Mouse (Mus musculus): ENCODE results near the gene Pcyox1. TPM values are rescaled to one million over a fixed set of nuclear protein-coding genes. Genes with fewer than 3 reads are reported as not detected.

The Pcyox1 gene
- 44.5 and 55.8 TPM in 2 replicates for total RNA-seq (2014; rRNA removed; ENCODE audit: low replicate concordance)
- 44.5 and 44.7 TPM in 2 replicates for polyA plus RNA-seq (2015; fragmentation: Nextera tagmentation; extraction: Ambion mirVana)

- Histone ChIP-seq H3K4me1 (ENCODE audit: control insufficient read depth, insufficient read depth) (peaks cover 24% of the 10 kb centered on the region), H3K27ac (ENCODE audit: low read depth) (peak within 1 kb of the TSS; percentile 81), H3K4me3 (ENCODE audit: low read depth, low read length) (peak within 1 kb of the TSS; percentile 78), H3K9ac (replicated peaks; ENCODE audit: low read depth, low read length) (peak within 1 kb of the TSS; percentile 66), H3K36me3 (replicated peaks; ENCODE audit: control insufficient read depth, insufficient read depth, low read length) (peaks cover 8% of the 10 kb centered on the region), H3K9me3 (replicated peaks; ENCODE audit: control insufficient read depth, low read length) (no peaks in the 10 kb centered on the region), H3K27me3 (ENCODE audit: control insufficient read depth, insufficient read depth, low read length) (no peaks in the 10 kb centered on the region), H3K4me2 (ENCODE audit: low read depth, low read length) (peak within 1 kb of the TSS; percentile 74)
- DNase-seq (ENCODE audit: low spot score): peak; percentile 86
- TF ChIP-seq EP300 (IDR thresholded peaks at IDR 0.05; ENCODE audit: low read depth) (no peak), CTCF (IDR thresholded peaks at IDR 0.05; ENCODE audit: low read depth) (no peak)
- ATAC-seq (ENCODE audit: insufficient read depth, low read depth): peak; percentile 93
- WGBS: under 1% methylated on average over 51 of the region's 51 CpGs
These were observed at the start of gene Pcyox1 for GRCm38 (mm10) chr6:86396581-86397256. Gene Pcyox1, minus strand, starts transcription at chr6:86397154.

- H3K9me3 ChIP-seq (replicated peaks; ENCODE audit: control insufficient read depth, low read length): no peaks in the 10 kb centered on the region
- no peak overlapping the region for H3K27ac ChIP-seq (ENCODE audit: low read depth)
- DNase-seq (ENCODE audit: low spot score): no peak
- no peaks in the 10 kb centered on the region for H3K4me1 ChIP-seq (ENCODE audit: control insufficient read depth, insufficient read depth)
- no peak overlapping the region for H3K9ac ChIP-seq (replicated peaks; ENCODE audit: low read depth, low read length)
- 86% methylated on average over 18 of the region's 18 CpGs for WGBS
- no peak overlapping the region for H3K4me2 ChIP-seq (ENCODE audit: low read depth, low read length)
- TF ChIP-seq CTCF (IDR thresholded peaks at IDR 0.05; ENCODE audit: low read depth): no peak
- TF ChIP-seq EP300 (IDR thresholded peaks at IDR 0.05; ENCODE audit: low read depth): no peak
- no peak for ATAC-seq (ENCODE audit: insufficient read depth, low read depth)
- no peak overlapping the region for H3K4me3 ChIP-seq (ENCODE audit: low read depth, low read length)
- peaks cover 52% of the 10 kb centered on the region for H3K36me3 ChIP-seq (replicated peaks; ENCODE audit: control insufficient read depth, insufficient read depth, low read length)
- no peaks in the 10 kb centered on the region for H3K27me3 ChIP-seq (ENCODE audit: control insufficient read depth, insufficient read depth, low read length)
These were observed 48.6 kb upstream of the Pcyox1 start for GRCm38 (mm10) chr6:86445551-86445950.

GRCm38 (mm10) chr6:86441571-86441970 is 44.6 kb upstream of the Pcyox1 start:
- 92% methylated on average over 10 of the region's 10 CpGs for WGBS
- TF ChIP-seq EP300 (IDR thresholded peaks at IDR 0.05; ENCODE audit: low read depth) (no peak), CTCF (IDR thresholded peaks at IDR 0.05; ENCODE audit: low read depth) (no peak)
- Histone ChIP-seq H3K4me2 (ENCODE audit: low read depth, low read length) (no peak overlapping the region), H3K27me3 (ENCODE audit: control insufficient read depth, insufficient read depth, low read length) (no peaks in the 10 kb centered on the region), H3K9ac (replicated peaks; ENCODE audit: low read depth, low read length) (no peak overlapping the region), H3K36me3 (replicated peaks; ENCODE audit: control insufficient read depth, insufficient read depth, low read length) (peaks cover 27% of the 10 kb centered on the region), H3K4me1 (ENCODE audit: control insufficient read depth, insufficient read depth) (peaks cover 2% of the 10 kb centered on the region; the same call in 1 of the 2 replicates), H3K4me3 (ENCODE audit: low read depth, low read length) (no peak overlapping the region), H3K9me3 (replicated peaks; ENCODE audit: control insufficient read depth, low read length) (no peaks in the 10 kb centered on the region), H3K27ac (ENCODE audit: low read depth) (no peak overlapping the region)
- DNase-seq (ENCODE audit: low spot score): no peak
- ATAC-seq (ENCODE audit: insufficient read depth, low read depth): no peak

DNA sequence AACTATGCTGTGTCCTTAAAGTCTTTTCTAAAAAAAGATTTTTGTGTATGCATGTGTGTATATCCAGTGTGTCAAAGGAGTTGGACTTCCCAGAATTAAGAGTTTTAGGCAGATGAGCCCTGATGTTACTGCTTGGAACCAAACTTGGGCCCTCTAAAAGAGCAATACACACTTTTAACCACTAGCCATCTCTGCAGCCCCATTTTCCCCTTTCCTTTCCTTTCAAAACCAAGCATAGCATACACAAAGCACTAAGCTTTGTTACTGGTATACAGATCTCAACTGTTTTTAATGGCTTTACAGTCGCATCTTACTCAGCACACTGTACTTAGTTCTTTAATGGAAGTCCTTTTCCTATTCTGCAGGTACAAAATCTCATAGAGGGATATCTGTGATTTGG is 42.6 kb upstream of the Pcyox1 start:
- WGBS: 90% methylated on average over 1 of the region's 1 CpGs
- H3K9me3 ChIP-seq (replicated peaks; ENCODE audit: control insufficient read depth, low read length): no peaks in the 10 kb centered on the region

GRCm38 (mm10) chr6:86439119-86439496 is 42.2 kb upstream of the Pcyox1 start:
- TF ChIP-seq EP300 (IDR thresholded peaks at IDR 0.05; ENCODE audit: low read depth) (no peak), CTCF (IDR thresholded peaks at IDR 0.05; ENCODE audit: low read depth) (no peak)
- H3K4me1 ChIP-seq (ENCODE audit: control insufficient read depth, insufficient read depth): peaks cover 2% of the 10 kb centered on the region; the same call in 1 of the 2 replicates
- peaks cover 28% of the 10 kb centered on the region for H3K36me3 ChIP-seq (replicated peaks; ENCODE audit: control insufficient read depth, insufficient read depth, low read length)
- DNase-seq (ENCODE audit: low spot score) (no peak), ATAC-seq (ENCODE audit: insufficient read depth, low read depth) (no peak)
- no peaks in the 10 kb centered on the region for H3K9me3 ChIP-seq (replicated peaks; ENCODE audit: control insufficient read depth, low read length)
- peak overlapping the region; percentile 93 for H3K4me2 ChIP-seq (ENCODE audit: low read depth, low read length)
- H3K9ac ChIP-seq (replicated peaks; ENCODE audit: low read depth, low read length): peak overlapping the region; percentile 75
- H3K27me3 ChIP-seq (ENCODE audit: control insufficient read depth, insufficient read depth, low read length): no peaks in the 10 kb centered on the region
- peak overlapping the region; percentile 74 for H3K4me3 ChIP-seq (ENCODE audit: low read depth, low read length)
- 2% methylated on average over 13 of the region's 13 CpGs for WGBS
- peak overlapping the region; percentile 95 for H3K27ac ChIP-seq (ENCODE audit: low read depth)

More for the DNA sequence above, 42.6 kb upstream of the Pcyox1 start:
- DNase-seq (ENCODE audit: low spot score) (no peak), ATAC-seq (ENCODE audit: insufficient read depth, low read depth) (no peak)
- TF ChIP-seq CTCF (IDR thresholded peaks at IDR 0.05; ENCODE audit: low read depth): no peak
- TF ChIP-seq EP300 (IDR thresholded peaks at IDR 0.05; ENCODE audit: low read depth): no peak
- peaks cover 2% of the 10 kb centered on the region; the same call in 1 of the 2 replicates for H3K4me1 ChIP-seq (ENCODE audit: control insufficient read depth, insufficient read depth)
- H3K27ac ChIP-seq (ENCODE audit: low read depth): no peak overlapping the region; the same call in 1 of the 2 replicates
- H3K27me3 ChIP-seq (ENCODE audit: control insufficient read depth, insufficient read depth, low read length): no peaks in the 10 kb centered on the region
- H3K4me2 ChIP-seq (ENCODE audit: low read depth, low read length): peak overlapping the region; percentile 93
- H3K36me3 ChIP-seq (replicated peaks; ENCODE audit: control insufficient read depth, insufficient read depth, low read length): peaks cover 28% of the 10 kb centered on the region
- H3K4me3 ChIP-seq (ENCODE audit: low read depth, low read length): peak overlapping the region; percentile 74; the same call in 1 of the 2 replicates
- H3K9ac ChIP-seq (replicated peaks; ENCODE audit: low read depth, low read length): peak overlapping the region; percentile 75
